Mouse (Mus musculus) urinary bladder, adult 18-20 months (tissue): ENCODE results near the gene Synrg.

Experiments used
- DNase-seq, 2 experiments: peaks; one replicate each; pipeline ENCODE4 v3.0.0; 2022; ENCODE audit warnings: low spot score in 2 of 2, mixed read lengths in 2 of 2

The Synrg gene

DNA sequence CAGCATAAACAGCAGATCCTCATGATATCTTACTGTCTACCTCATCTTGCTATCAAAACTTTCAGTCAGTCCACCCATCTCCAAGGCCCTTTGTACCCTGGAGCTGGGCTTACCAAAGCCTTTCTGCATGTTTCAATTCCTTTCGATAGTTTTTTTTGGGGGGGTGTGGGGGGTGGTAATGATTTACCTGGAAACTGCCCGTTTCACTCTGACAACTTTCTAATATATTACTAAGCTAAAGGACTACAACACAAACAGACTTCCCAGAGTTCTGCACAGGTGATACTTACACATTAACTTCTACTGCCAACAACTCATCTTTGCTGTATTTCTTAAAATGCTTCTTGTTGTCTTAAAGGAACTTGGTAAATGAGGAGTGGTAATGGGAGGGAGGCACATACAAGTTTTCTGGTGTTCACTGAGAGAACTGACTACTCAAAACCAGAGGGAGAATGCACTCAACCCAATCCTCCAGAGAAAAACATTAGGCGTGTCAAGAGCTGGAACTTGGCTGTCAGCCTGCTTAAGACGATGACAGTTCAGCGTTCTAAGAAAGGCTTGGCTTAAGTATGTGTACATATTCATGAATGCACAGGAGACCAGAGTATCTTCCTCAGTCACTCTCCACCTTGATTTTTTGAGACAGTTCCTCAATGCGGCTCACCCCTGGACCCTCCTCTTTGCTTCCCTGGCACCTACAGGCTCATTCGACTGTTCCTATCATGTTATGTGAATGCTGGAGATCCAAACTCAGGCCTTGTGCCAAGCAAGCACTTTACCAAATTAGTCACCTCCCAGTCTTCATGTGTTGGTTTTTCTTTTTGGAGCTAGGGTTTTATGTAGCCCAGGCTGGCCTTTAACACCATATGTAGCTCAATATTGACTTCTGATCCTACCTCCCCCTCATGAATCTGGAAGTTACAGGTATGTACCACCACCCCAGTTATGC is 109.9 kb downstream of the Synrg start:
- no peak for DNase-seq

DNA sequence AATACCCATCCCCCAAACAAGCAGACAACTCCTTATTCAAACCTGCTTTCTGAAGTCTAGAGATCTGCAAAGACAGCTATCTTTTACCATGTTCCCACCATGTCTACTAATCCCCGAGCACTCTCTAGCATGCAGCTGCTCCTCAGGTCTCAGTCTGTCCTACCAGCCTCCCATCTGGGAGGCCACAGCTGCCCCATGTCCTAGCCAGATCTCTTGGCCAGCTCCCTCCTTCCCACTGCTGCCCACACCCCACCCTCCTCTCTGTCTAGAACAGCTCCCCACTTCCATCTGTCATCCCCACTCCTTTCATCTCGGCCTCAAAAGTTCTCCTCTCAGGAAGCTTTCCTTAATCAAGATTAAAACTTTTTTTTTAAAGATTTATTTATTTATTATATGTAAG is 112.8 kb downstream of the Synrg start:
- no peak for DNase-seq

DNA sequence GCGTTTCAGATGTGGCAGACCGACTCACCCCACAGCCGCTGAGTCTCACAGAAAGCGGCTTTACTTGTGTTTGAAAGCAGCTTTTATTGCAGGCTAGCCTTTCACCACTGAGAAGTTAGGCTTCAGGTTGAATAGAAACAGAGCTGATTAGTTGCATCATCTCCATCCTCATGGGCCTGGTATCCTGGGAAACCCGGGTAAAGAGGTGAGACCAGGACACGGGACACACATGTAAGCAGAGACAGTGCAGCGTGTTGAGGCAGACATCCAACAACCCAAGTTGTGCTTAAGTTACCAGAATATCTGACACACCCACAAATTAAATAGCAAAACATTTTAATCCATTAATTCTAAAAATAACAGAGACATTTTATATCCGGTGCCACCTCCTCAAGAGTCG is 114.4 kb downstream of the Synrg start:
- DNase-seq = no peak

DNA sequence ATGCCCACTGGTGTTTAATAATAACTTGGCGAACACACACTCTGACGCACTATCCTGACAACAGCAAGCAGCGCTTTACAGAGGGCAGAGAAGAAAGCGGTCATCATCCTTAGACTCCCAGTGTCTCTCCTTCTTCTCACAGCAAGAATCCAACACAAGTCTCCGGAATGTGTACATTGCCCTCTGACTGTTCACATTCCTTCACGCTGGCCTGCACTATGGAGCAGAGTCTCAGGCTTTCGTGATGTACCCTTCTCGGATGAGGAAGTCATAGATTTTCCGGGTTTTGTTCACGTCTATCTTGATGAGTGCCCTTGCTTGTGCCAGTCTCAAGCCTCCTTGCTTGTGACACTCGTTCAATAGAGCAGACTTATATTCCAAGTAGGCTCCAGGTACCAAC is 115.1 kb downstream of the Synrg start:
- no peak for DNase-seq

DNA sequence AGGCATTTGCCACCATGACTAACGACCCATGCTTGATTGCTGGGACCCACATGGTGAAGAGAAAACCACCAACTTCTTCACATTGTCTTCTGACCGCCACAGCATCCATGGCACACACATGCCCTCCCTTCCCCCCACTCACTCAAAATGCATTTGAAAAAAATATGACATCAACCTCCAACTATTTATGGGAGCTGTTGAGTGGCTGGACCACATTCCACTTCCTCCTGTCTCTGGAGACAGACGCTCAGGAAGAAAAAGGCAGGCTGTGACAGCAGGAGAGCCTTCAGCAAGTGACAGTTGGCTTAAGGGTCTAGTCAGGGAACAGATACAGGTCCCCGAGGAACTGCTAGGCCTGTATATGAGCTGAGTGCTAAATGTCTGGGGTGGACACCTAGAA is 115.7 kb downstream of the Synrg start:
- DNase-seq = no peak

DNA sequence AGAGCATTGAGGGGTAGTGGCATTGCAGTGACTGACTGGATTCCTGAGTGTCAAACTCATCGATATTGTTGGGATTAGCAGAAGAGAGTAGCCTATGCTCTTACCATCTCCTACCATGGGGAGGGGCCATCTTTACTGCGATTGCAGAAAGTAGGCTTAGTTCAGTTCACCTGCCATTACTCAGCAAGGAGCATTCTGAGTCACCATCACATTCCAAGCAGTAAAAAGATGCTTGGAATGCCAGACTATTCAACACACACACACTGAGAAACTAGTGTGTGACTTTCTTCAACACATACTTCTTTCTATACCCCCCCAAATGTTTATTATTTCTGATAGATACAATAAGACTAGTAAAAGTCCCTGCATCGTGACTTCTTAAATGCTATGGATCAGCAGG is 116.1 kb downstream of the Synrg start:
- no peak for DNase-seq

DNA sequence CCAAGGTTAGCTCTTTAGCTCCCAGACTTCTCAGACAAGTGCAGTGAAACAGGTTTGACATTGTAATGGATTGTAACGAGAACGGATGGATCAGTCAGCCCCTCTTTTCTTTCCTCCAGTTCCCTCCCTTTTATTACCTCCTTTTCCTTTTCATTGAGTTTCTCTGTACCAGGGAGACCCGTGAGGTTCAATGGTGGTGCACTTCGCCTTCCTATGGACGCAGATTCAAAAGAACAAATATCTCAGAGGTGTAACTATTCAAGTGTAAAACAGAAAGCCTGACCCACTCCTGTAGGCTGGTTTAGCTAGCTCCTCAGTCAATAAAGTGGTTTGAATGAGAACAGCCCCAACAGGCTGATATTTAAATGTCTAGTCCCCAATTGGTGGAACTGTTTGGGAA is 117.7 kb downstream of the Synrg start:
- DNase-seq = no peak

DNA sequence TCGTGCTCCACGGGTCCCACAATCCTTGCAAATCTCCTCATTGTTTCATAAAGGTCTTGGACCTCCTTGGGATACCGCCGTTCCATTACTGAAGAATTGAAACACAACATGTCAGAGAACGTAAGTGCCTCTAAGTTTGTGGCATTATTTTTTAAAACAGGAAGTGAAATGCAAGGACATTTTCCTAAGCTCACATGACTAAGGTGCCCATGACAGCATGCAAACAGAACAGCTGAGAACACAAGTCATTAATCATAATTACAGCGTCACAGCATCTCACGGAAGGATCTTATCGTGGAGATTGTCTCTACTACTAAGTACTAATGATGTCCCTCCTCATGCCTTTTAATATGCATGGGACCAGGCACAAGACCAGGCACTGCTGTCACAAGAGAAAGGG is 126.3 kb downstream of the Synrg start:
- DNase-seq = no peak
